Mouse (Mus musculus) T-cell, adult 2 months (primary cell): Measurements from ENCODE around the gene Slc25a44.
"Not testable (repeated sequence)": the region's sequence is repeated elsewhere in the genome, so short reads cannot be mapped to it uniquely, and the experiment has no call there.

Experiments
- DNase-seq: peaks from one replicate; pipeline ENCODE4 v3.0.0; 2022; ENCODE audit warnings: low spot score

The Slc25a44 gene

GRCm38 (mm10) chr3:88450379-88451131 is 25.6 kb upstream of the Slc25a44 start:
- no peak for DNase-seq

- DNase-seq = no peak
These were observed 24.6 kb upstream of the Slc25a44 start for GRCm38 (mm10) chr3:88449395-88450023.

GRCm38 (mm10) chr3:88448443-88448842 is 23.5 kb upstream of the Slc25a44 start:
- no peak for DNase-seq

GRCm38 (mm10) chr3:88447676-88448183 is 22.8 kb upstream of the Slc25a44 start:
- DNase-seq = no peak

- DNase-seq = no peak
These were observed 21.7 kb upstream of the Slc25a44 start for GRCm38 (mm10) chr3:88446471-88447123.

GRCm38 (mm10) chr3:88442888-88443287 is 17.9 kb upstream of the Slc25a44 start:
- no peak for DNase-seq

- no peak for DNase-seq
These were observed 17.5 kb upstream of the Slc25a44 start for GRCm38 (mm10) chr3:88442488-88442887.

- peak; percentile 54 for DNase-seq
These were observed 15.8 kb upstream of the Slc25a44 start for GRCm38 (mm10) chr3:88440500-88441381.

- DNase-seq = no peak
These were observed 14.6 kb upstream of the Slc25a44 start for GRCm38 (mm10) chr3:88439582-88439981.

GRCm38 (mm10) chr3:88437454-88437853 is 12.5 kb upstream of the Slc25a44 start:
- no peak for DNase-seq

GRCm38 (mm10) chr3:88436395-88437201 is 11.7 kb upstream of the Slc25a44 start:
- no peak for DNase-seq

GRCm38 (mm10) chr3:88435515-88435914 is 10.6 kb upstream of the Slc25a44 start:
- no peak for DNase-seq

GRCm38 (mm10) chr3:88428639-88429038 is 3.7 kb upstream of the Slc25a44 start:
- not testable (repeated sequence) for DNase-seq

- DNase-seq = no peak
These were observed 2.5 kb upstream of the Slc25a44 start for GRCm38 (mm10) chr3:88427342-88427905.

GRCm38 (mm10) chr3:88425708-88426420 is 925 bp upstream of the Slc25a44 start:
- DNase-seq = no peak

GRCm38 (mm10) chr3:88425330-88425689 is 371 bp upstream of the Slc25a44 start:
- no peak for DNase-seq

GRCm38 (mm10) chr3:88422020-88422720 is 2.8 kb downstream of the Slc25a44 start:
- no peak for DNase-seq

GRCm38 (mm10) chr3:88420771-88421170 is 4.2 kb downstream of the Slc25a44 start:
- no peak for DNase-seq

GRCm38 (mm10) chr3:88418016-88418415 is 6.9 kb downstream of the Slc25a44 start:
- no peak for DNase-seq
